Mouse (Mus musculus) left cerebral cortex, postnatal 25 days (tissue): ENCODE measurements around the gene Ttc6. TPM values are rescaled to one million over a fixed set of nuclear protein-coding genes. Genes with fewer than 3 reads are reported as not detected.

Experiments used
- DNase-seq, 2 experiments: peaks; one replicate each; pipeline ENCODE4 v3.0.0; 2022; ENCODE audit warnings: low spot score in 2 of 2, mixed read lengths in 1 of 2
- intact Hi-C: fragments of 180-260 bp; cut with DNase I; formaldehyde crosslinking; loops from one replicate; pipeline ENCODE4 v1.15.1; 2025
- total RNA-seq, 2 experiments: library from RNA; stranded (reverse); gene quantifications; 2 replicates each; pipeline ENCODE4 v1.2.3; 2021

Gene Ttc6
- total RNA-seq, 2 experiments from 2014 or later = 0.09 to 0.46 TPM

DNA sequence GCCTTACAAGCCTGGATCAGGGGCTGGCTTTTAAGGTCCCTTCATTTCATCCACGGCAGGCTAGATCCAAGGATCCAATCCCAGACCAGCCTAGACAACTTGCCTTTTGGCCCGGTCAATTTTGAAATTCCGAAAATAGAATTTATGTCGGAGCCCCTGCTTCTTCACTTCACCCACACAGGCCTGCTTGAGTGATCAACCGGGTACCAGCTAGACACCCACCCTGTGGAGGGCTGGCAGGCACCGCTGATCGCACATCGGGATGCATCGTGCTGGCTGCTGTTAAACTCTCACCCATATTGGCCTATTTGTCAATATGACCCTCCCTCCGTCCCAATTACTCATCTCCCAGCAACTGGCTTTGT lies 20.3 kb upstream of the Ttc6 start:
- intact Hi-C loops = loop anchor here (10.0 kb wide), 1 partner anchor 559 kb away; no protein-coding TSS in a partner anchor

DNA sequence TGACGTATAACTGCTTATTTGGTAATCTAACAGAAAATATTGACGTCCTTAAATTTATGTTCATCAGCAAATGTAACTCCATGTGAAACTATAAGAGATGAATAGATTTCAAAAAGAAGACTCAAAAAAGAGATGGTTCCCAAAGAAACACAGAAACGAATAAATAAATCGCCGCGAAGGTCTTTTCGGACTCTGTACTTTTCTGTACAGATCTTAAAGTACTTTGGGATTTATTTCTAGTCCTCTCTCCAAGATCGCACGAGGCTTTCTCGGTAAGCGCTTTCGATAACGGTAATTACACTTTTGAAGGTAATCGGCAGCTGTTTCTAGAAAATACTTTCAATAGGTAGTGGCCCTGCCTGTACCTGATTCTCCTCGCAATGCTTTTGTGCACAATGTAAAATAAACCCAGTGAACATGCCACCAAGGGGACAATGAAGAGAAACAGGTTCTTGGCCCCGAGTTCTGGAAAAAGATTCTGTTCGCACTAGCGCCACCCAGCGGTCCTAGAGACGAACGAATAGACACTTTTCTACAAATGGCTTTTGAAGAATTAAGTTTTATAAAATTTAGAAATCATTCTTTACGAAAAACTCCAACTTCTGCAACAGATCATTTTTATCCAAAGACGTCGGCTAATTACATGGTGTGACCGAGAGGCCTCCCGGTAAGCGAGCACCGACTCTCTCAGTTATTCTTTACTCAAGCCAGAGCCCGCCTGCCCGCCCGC lies 19.1 kb upstream of the Ttc6 start:
- peak; percentile 37 to 40 for DNase-seq
- intact Hi-C loops = loop anchor here (2.0 to 10.0 kb wide), 3 partner anchors 263 to 850 kb away; no protein-coding TSS in a partner anchor

More for the DNA sequence above, 20.3 kb upstream of the Ttc6 start:
- no peak for DNase-seq

DNA sequence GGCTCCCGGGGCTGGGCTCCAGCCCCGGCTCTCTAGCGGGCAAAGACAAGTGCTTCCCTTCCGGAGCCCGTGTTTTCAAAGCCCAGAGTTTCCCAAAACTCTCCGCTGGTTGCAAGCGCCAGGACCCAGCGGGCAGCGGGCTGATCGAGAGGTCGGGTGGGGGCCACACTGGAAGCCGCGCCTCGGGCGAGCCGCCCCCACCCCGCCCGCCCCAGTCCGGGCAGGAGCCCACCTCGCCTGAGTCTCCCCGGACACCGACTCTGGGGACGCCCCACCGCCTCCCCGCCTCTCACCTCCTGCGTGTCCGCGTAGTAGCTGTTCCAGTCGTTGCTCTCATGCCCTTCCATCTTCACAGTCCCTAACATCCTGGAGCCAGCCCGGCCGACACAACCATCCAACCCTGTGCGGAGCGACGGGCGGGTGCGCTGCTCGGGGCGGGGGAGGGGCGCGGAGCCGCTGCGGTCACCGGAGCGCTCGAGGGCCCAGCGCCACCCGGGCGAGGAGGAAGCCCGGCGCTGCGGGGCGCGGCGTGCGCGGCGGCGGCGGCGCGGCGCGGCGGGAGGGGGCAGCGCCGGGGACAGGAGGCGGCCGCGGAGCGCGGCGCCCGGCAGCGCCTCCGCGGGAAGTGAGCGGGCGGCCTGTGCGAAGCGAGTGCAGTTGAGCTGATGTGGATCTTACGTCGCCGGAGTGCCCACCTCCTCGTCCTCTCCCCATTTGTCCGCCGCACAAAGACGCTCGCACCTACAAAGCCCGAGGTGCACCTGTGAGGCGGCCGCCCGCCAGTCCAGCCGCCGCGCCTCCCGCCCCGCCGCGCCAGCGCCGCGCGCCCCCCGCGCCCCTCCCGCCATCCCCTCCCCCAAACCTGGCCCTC lies 18.3 kb upstream of the Ttc6 start:
- no peak for DNase-seq
- intact Hi-C loops = loop anchor here (2.0 to 10.0 kb wide), 3 partner anchors 263 to 851 kb away; no protein-coding TSS in a partner anchor

DNA sequence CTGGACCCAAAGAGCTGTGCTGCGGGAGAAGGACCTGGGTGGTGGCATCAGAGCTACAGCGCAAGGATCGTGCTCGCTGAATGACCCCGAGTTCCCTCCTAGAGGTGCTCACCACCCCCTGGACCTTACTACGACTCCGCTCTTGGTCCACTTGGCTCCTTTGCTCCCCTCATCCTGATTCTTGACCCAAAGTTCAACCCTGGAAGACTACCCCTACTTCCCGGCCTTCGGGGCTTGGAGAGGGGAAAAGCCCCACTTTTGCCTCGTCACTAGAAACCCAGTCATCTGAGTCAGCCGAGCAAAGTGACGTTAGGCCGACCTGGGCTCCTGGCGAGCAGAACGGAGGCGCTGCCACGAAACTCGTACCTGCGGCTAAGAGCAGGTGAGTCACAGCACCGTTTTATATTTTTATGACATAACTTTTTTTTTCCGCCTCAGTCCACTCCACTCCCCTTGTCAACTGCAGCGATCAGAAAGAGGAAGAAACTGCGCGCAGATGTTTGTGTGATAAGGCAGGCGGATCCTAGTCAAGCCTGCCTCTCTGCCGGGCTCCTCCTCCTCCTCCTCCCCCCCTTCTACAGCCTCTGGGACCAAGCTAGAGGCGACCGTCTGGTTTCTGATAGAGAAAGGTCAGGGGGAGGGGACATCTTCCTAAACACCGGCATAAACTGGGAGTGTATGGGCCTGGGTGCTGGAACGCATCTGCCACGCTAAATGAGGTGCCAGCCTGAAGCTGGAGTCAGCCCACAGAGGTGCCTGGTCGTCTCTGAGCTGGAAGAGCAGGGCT lies 17.3 kb upstream of the Ttc6 start, which contains the start of gene Foxa1:
TSS of gene Foxa1 (minus strand) at position 502 of the 787 bp plus-strand sequence.
- DNase-seq = no peak
- intact Hi-C loops = loop anchor here (5.0 to 10.0 kb wide), 2 partner anchors 264 to 562 kb away; no protein-coding TSS in a partner anchor

DNA sequence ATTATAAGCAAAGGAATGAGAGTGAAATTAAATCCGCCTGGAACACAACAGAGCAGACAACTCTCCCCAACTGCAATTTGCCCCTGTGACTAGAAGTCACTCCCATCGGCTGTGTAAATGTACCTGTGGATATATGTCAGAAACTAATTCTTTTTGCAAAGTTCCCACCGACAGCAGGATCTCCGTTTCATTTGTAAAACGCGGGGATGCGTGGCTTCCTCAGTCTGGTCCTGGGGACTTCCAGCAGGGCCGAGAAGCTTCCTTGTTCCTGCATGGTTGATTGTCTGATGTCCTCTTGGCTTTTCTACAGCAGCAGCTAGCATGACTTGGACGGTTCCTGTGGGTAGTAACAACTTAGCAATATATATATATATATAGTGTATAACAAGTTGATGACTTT lies 16.0 kb upstream of the Ttc6 start:
- DNase-seq = no peak
- intact Hi-C loops = loop anchor here (5.0 to 10.0 kb wide), 2 partner anchors 266 to 563 kb away; no protein-coding TSS in a partner anchor

DNA sequence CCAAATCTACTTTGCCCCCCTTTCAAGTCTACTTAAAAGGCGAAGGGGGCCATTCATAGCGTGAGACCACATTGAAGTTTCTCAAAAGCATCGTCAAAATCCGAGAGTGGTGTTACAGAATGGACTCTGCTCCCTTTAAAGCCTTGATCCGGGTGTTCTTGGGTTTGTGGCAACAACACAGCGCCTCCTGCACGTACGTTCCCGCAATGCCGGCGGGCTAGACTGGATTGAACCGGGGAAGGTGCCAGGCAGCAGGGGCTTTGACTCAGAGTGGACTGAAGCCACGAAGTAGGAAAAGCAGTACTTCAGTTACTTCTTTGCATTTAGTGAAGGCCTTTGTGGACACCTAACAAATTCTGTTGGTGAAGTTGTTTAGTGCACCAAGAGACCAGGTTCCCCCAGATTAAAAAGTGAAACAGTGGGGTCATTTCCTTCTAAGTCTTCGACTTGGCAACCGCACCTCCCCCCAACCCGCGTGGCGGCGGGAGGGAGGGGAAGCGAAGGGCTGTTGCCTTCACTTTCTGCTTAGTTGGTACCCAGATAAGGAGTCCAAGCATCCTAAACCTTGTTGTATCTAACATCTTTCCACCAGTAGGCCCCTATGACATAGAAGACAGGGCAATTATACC lies 15.4 kb upstream of the Ttc6 start:
- intact Hi-C loops = loop anchor here (5.0 to 10.0 kb wide), 2 partner anchors 266 to 564 kb away; no protein-coding TSS in a partner anchor
- DNase-seq = no peak

DNA sequence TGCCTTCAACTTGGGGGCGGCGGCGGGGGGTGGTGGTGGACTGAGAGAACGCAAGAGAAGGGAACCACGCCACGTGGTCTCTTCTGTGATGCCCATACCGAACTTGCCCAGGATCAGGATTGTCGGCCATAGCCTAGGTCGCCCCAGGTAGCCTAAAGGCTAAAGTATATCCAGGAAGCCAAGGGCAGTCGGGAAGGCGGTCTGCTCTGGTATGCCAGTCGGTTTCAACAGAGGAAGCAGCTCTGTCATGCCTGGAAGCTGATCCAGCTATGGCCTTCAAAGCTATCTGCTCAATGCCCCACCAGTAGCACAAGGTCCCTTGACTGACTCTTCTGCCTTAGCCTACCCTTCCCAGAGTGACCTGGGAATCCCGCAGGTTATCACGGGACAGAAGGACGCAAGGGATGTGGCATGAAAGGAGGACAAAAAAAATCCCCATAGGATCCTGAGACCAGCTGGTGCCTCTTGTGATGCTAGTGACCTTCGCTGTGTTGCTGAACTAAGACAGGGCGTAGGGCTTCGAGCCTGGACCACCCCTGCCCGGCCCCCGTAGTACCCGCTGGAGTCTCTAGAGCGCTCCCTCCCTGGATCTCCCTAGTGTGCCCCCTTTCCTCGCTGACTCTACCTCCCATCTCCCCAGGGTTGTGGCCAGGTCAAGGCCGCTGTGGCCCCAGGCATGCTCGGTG lies 14.8 kb upstream of the Ttc6 start:
- DNase-seq = no peak
- intact Hi-C loops = loop anchor here (5.0 to 10.0 kb wide), 2 partner anchors 267 to 564 kb away; no protein-coding TSS in a partner anchor

DNA sequence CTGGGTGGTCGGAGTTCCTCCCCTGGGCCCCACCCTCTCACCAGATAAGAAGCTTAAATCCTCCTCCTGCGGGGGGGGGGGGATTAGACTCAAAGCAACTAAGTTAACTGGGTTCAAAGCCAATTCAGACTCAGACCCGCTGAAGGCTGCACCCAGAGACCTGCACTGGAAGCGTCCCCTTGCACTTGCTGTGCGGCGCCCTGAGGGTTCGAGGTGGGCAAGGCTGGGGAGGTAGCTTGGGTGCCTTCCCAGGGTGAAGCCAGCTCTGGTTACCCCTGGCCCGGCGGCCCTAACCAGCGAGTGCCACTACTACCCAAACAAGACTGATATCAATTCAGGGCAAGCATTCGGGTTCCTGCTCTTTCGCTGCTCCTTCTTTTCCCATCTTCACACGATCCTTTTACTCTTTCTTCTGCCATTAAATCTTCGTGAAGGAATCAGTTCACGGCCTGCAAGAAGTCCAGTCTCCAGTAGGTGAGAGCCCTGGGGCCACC lies 14.2 kb upstream of the Ttc6 start:
- intact Hi-C loops = loop anchor here (5.0 to 10.0 kb wide), 3 partner anchors 267 to 937 kb away; partner anchors contain the start of gene Nkx2-9
- no peak for DNase-seq

DNA sequence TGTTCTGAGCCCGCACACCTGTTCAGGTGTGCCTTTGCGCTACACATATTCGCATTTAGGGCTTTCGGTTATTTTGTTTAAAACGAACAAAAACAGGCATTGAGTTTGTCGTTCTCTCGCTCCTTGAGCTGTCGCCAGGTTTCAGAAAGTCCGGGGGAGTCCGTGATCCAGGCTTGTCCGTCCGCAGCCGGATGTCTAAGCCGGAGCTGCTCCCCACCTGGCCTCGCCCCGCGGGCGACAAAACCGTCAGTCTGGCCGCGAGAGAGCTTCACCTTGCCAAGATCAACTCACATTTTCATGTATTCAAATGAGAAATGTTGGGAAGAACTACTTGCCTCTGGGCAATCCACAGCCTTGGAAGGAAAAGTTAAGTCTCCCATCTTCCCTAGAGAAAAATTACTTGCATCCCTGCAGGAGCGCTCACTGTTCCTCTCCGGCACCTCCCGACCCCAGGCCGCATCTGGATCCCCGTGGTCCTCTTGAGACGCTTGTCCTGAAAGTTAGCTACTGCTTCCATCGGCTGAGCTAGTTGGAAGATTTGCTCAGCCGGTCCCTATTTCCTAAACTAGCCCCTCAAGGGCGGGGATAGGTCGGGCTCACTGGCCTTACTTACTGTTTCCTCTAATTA lies 13.6 kb upstream of the Ttc6 start:
- DNase-seq = no peak
- intact Hi-C loops = loop anchor here (5.0 kb wide), 1 partner anchor 938 kb away; the partner anchor contains the start of gene Nkx2-9

DNA sequence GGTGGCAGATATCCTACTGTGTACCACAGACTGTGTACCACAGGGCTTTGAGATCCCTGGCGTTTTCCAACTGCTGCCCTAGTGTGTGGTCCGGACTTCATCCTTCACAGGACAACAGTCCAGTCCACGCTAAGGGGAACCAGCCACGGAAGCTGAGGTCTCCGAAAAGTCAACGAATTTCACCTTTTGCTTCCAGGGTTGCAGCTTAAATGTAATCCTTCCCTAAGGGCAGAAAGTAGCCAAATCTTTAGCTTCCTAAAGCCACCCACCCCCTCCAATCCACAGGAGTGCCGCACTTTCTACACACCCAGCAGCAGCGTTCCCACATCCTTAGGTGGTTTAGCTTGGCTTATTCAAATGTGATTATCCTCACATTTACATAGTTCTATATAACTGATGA lies 13.0 kb upstream of the Ttc6 start:
- DNase-seq = no peak
- intact Hi-C loops = loop anchor here (5.0 kb wide), 1 partner anchor 939 kb away; the partner anchor contains the start of gene Nkx2-9

DNA sequence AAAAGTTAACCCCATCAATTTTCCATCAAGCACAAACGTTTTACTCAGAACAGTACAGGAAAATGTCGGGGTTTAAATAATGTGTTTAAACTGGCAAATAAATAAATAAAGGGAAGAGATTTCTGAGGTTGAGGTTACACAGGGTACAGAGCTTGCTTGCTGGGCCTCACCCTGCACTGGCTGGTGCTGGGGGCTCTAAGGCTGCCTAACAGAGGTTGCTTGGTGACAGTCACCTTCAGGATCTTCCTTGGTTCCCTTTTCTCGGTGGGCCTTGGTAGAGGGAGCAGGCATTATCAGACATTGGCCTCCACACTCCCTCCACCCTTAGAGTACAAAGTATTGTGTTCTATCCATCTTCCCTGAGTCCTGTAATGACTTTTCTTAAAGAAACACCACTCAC lies 11.6 kb upstream of the Ttc6 start:
- no peak for DNase-seq
- intact Hi-C loops = loop anchor here (5.0 kb wide), 1 partner anchor 940 kb away; the partner anchor contains the start of gene Nkx2-9

DNA sequence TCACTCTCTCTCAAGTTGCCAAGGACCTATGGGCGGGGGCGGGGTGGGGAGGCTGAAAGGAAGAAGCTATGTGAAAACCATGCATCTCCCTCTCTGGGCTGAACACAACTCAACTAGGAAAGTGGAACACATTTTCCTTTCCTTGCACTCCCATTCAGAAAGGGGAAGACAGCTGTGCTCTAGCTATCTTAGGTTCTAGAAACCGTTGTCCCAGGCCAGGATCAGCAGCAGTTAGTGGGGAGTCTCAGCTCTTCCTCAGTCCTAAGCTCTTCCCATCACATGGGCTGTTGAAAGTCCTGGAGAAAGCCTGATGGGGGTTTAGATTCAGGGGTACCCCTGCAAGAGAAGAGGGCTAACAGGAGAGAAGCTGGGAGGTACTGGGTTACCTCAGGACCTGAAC lies 9.8 kb upstream of the Ttc6 start:
- intact Hi-C loops = loop anchor here (5.0 kb wide), 1 partner anchor 942 kb away; the partner anchor contains the start of gene Nkx2-9
- no peak for DNase-seq

DNA sequence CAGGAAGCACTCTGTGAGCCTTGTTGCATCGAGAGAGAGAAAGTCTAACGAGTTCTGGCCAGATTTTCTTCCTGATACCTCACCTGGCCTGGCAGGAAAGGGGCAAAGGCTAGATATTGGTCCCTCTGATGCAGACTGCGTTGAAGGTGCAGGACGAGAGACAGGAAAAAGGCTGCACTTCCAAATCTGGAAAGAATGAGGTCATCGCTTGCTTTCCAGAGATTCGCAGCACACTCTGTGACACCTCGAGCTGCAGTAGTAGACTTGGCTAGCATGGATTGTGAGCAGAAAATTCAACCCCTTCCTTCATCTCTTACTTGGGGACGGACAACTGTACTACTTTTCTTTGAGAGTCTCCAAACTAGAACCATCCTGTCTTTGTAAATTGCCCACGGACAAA lies 7.9 kb downstream of the Ttc6 start:
- intact Hi-C loops = no loop called here
- DNase-seq = no peak

DNA sequence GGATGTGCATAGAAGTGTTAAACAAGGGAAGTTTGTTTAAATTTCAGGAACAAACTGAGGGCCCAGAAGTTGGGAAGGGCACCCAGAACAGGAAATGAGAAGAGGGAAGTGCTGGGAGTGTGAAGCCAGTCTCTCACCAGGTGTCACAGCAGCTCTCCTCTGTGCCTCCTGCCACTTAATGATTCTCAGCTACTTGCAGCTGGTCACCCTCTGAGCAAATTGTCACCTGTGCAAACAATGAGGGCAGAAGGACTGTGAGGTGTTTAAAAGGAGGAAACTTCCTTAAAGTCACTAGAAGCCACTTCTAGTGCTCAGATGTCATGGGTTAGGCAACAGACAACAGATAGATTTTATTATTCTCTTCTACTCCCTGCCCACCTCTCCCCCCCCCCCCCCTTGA lies 8.5 kb downstream of the Ttc6 start:
- intact Hi-C loops = no loop called here
- no peak for DNase-seq

DNA sequence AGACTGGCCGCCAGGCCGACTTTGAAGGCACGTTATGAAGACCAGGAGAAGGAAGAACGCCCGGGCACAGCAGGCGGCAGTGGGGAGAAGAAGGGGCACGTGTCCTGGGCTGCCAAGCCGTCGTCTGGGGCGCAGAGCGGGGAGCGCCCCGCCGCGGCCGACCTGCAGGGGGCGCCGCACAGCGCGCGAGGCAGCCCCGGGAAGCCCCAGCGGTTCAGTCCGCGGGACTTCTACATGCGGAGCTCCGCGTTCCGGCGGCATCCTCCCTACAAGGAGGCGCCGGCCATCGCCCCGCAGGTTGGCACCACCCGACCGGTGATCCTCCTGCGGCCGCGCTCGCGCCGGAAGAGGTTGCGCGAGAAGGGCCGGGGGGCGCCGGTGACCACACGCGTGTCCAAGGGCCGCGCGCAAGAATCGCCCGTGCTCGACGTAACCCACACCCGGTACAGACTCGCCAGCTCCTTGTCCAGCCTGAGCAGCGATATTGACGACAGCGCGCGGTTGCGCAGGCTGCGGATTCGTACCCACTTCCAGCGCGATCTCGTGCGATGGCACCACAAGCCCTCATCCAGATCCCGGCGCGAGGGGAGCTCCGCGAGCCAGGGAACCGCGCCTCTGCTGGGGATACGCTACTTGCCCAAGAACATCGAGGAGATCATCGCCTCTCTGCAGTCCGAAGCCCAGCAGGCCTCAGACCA lies 12.2 kb downstream of the Ttc6 start:
- intact Hi-C loops = no loop called here
- DNase-seq = peak in 1 of 2 experiments; percentile 23

DNA sequence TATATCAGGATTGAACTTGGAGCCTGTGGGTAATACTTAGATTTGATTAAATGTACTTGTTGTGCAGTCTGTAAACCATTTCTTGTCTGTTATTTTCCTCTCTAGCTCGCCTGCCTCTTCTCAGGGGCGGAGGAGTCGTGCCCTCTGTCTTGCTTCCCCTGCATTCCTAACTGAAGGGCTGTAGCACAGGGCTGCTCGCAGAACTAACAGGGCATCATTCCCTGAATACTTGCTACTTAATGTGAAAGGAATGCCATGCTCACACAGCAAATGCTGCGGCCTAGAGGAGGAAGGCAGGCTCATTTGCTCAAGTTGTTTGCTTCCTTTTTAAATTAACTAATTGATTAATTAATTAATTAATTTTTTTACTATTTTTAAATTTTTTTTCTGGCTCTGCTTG lies 43.7 kb downstream of the Ttc6 start:
- intact Hi-C loops = no loop called here
- DNase-seq = no peak

DNA sequence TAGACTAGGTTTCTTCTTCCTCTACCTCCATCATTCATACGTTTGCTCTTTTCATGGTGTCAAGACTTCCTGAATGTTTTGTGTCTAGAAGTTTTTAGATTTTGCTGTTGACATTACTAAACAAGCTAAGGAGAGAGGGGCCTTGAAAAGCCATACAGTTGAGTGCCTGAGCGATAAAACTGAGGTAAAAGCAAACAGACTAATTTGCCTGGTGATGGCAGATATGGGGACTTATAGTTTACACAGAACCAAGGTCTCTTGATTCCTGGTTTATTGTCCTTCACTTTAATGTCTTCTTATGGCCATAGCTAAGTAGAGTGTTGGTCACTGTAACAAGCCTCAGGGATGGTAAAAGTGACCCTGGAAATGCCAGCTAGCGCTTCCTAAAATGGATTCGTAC lies 51.2 kb downstream of the Ttc6 start:
- no peak for DNase-seq
- intact Hi-C loops = no loop called here
